Mouse (Mus musculus): ENCODE results near the gene Ptprd. TPM values are rescaled to one million over a fixed set of nuclear protein-coding genes. Genes with fewer than 3 reads are reported as not detected.

Ptprd gene
- 0.69 and 1.3 TPM in 2 replicates for total RNA-seq (2012; rRNA removed)

DNA sequence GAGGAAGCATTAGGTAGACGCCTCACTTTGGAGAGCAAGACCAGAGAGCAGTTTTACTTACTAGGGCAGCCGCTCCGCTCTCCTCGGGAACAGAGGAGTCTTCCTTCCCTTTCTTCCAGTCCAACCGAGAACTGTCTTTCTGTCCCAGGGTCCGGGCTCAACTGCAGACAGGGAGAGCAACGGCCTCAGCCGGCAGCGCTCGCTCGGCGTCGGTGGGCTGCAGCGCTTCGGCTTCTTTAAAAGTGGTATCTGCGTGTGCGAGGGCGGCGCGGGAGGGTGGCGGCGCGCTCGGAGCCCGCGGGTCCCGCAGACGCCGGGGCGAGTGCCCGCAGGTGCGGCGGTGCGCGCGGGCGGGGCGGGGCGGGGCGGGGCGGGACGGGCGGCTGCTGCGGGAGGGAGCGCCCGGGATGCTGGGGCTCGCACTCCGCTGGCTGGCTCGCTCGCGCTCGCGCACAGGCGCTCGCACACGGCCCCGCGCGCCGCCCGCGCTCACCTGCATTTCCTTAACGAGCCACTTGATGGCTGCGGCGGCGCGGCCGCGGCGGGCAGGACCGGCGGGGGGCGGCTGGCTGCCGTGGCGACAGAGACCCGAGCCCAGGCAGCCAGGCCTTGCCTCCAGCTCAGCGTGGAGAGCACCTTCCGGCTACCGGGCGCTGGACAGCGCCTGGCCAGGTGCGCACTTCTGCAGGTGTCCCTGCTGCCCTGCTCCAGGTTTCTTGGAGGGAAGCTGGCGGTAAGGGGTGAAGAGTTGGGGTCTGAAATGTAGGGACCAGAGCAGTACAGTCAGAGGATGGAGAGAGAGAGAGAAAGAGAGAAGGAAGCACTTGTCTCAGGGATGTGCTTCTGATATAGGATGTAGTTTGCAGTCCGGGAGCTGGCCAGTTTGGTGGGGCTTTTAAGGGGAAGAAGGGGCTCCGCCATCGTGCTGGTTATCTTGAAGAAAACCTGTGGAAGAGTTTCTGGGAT is at the start of gene Ptprd:
Ptprd (minus strand) TSS at position 433 of the 966 bp plus-strand sequence.
- Histone ChIP-seq H3K4me3 (ENCODE audit: insufficient read depth in 1 of 2, low read depth in 1 of 2, low read length in 2 of 2, poor library complexity in 1 of 2, severe bottlenecking in 1 of 2) (peak within 1 kb of the TSS; percentile 63 to 79), H3K9me3 (ENCODE audit: control insufficient read depth, insufficient read depth, low read depth, low read length) (no peaks in the 10 kb centered on the region), H3K27ac (ENCODE audit: insufficient read depth, low read depth, low read length, poor library complexity, severe bottlenecking) (no peak within 1 kb of the TSS), H3K9ac (ENCODE audit: insufficient read depth, low read depth, low read length, poor library complexity, severe bottlenecking) (peak within 1 kb of the TSS; percentile 17; the same call in 1 of the 2 replicates), H3K4me1 (ENCODE audit: control insufficient read depth in 2 of 2, insufficient read depth in 2 of 2, low read length in 2 of 2, poor library complexity in 1 of 2) (no peaks in the 10 kb centered on the region), H3K36me3 (ENCODE audit: control insufficient read depth, insufficient read depth, low read length, poor library complexity, severe bottlenecking) (no peaks in the 10 kb centered on the region)
- in situ Hi-C loops (cut with MboI; ENCODE audit: low sequenced_read_pairs in 2 of 2, unreplicated experiment in 2 of 2): no loop called here
- TF ChIP-seq HCFC1 (IDR thresholded peaks at IDR 0.05; ENCODE audit: borderline replicate concordance, insufficient read depth, low read length): no peak
- TF ChIP-seq ZNF384 (IDR thresholded peaks at IDR 0.05; ENCODE audit: low read depth, low read length): no peak
- no peak for TF ChIP-seq MAFK (IDR thresholded peaks at IDR 0.05; ENCODE audit: insufficient read depth, low read depth, low read length)
- no peak for TF ChIP-seq CHD2 (IDR thresholded peaks at IDR 0.05; ENCODE audit: low read depth, low read length)
- no peak for TF ChIP-seq ZC3H11A (IDR thresholded peaks at IDR 0.05; ENCODE audit: borderline replicate concordance, low read depth, low read length)
- peak; percentile 33 for DNase-seq (ENCODE audit: low read depth, low spot score)

DNA sequence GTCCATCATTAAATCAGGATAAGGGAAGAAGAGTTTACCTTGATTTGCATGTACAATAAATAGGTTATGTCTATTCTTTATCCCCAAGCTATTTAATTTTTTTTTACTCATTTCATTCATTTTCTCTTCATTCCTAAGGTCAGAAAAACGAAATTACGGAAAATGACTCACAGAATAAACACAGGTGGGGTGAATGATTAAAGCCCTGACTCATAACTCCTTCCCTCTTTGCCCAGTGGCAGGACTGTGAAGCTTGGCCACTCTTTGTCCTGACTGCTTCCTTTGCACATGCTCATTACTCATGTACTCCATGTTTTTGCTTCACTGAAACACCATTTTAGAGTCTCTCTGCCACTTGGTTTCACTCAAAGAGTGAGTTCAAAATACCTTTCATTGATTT is 24.1 kb upstream of the Ptprd start:
- TF ChIP-seq MAFK (IDR thresholded peaks at IDR 0.05; ENCODE audit: insufficient read depth, low read depth, low read length): no peak
- no peak for TF ChIP-seq CHD2 (IDR thresholded peaks at IDR 0.05; ENCODE audit: low read depth, low read length)
- no peak for TF ChIP-seq ZNF384 (IDR thresholded peaks at IDR 0.05; ENCODE audit: low read depth, low read length)
- TF ChIP-seq ZC3H11A (IDR thresholded peaks at IDR 0.05; ENCODE audit: borderline replicate concordance, low read depth, low read length): no peak
- no peak for TF ChIP-seq HCFC1 (IDR thresholded peaks at IDR 0.05; ENCODE audit: borderline replicate concordance, insufficient read depth, low read length)
- in situ Hi-C loops (cut with MboI; ENCODE audit: low sequenced_read_pairs in 2 of 2, unreplicated experiment in 2 of 2): no loop called here

DNA sequence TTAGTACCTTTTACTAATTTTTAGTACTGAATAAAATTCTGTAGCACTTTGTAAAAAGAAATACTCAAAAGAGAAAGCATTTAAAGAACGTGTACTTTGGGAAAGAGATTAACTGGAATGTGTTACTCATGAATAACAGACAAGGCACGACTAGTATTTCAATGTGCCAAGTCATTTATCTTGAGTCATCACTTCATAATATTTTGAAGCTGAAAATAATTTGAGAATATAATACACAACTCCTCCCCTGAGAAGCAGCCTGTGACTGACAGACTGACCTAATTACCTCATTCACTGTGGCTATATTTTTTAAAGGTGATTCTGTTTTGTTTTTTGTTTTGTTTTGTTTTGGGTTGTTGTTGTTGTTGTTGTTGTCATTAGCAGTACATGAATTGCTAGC is 23.6 kb upstream of the Ptprd start:
- Histone ChIP-seq H3K36me3 (ENCODE audit: control insufficient read depth, insufficient read depth, low read length, poor library complexity, severe bottlenecking) (no peaks in the 10 kb centered on the region), H3K9me3 (ENCODE audit: control insufficient read depth, insufficient read depth, low read depth, low read length) (no peaks in the 10 kb centered on the region), H3K9ac (ENCODE audit: insufficient read depth, low read depth, low read length, poor library complexity, severe bottlenecking) (no peak overlapping the region), H3K4me1 (ENCODE audit: control insufficient read depth in 2 of 2, insufficient read depth in 2 of 2, low read length in 2 of 2, poor library complexity in 1 of 2) (no peaks in the 10 kb centered on the region), H3K27ac (ENCODE audit: insufficient read depth, low read depth, low read length, poor library complexity, severe bottlenecking) (no peak overlapping the region), H3K4me3 (ENCODE audit: insufficient read depth in 1 of 2, low read depth in 1 of 2, low read length in 2 of 2, poor library complexity in 1 of 2, severe bottlenecking in 1 of 2) (no peak overlapping the region)
- no peak for DNase-seq (ENCODE audit: low read depth, low spot score)
- TF ChIP-seq ZNF384 (IDR thresholded peaks at IDR 0.05; ENCODE audit: low read depth, low read length) (no peak), ZC3H11A (IDR thresholded peaks at IDR 0.05; ENCODE audit: borderline replicate concordance, low read depth, low read length) (no peak), MAFK (IDR thresholded peaks at IDR 0.05; ENCODE audit: insufficient read depth, low read depth, low read length) (no peak), HCFC1 (IDR thresholded peaks at IDR 0.05; ENCODE audit: borderline replicate concordance, insufficient read depth, low read length) (no peak), CHD2 (IDR thresholded peaks at IDR 0.05; ENCODE audit: low read depth, low read length) (no peak)
- in situ Hi-C loops (cut with MboI; ENCODE audit: low sequenced_read_pairs in 2 of 2, unreplicated experiment in 2 of 2): no loop called here

More for the DNA sequence above, 24.1 kb upstream of the Ptprd start:
- no peak for DNase-seq (ENCODE audit: low read depth, low spot score)
- no peaks in the 10 kb centered on the region for H3K4me1 ChIP-seq (ENCODE audit: control insufficient read depth in 2 of 2, insufficient read depth in 2 of 2, low read length in 2 of 2, poor library complexity in 1 of 2)
- H3K9me3 ChIP-seq (ENCODE audit: control insufficient read depth, insufficient read depth, low read depth, low read length): no peaks in the 10 kb centered on the region
- H3K27ac ChIP-seq (ENCODE audit: insufficient read depth, low read depth, low read length, poor library complexity, severe bottlenecking): no peak overlapping the region
- no peaks in the 10 kb centered on the region for H3K36me3 ChIP-seq (ENCODE audit: control insufficient read depth, insufficient read depth, low read length, poor library complexity, severe bottlenecking)
- H3K9ac ChIP-seq (ENCODE audit: insufficient read depth, low read depth, low read length, poor library complexity, severe bottlenecking): no peak overlapping the region
- H3K4me3 ChIP-seq (ENCODE audit: insufficient read depth in 1 of 2, low read depth in 1 of 2, low read length in 2 of 2, poor library complexity in 1 of 2, severe bottlenecking in 1 of 2): no peak overlapping the region

DNA sequence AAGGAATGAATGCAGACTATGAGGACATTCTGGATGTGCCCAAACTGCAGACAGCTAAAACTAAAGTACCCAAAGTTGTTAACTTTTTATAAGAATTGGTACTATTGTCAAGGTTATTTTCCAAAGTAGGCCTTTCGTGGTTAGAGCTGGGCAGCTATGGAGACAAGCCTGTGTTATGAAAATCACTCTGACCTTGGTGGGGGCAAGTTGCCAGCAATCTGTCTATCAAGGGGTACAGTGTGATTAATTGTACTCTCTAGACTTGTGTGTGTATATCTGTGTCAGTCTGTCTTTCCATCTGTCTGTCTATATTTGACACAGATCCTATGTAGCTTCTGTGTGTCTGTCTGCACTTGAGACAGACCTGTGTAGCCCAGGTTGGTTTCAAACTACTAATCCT is 22.9 kb upstream of the Ptprd start:
- H3K9ac ChIP-seq (ENCODE audit: insufficient read depth, low read depth, low read length, poor library complexity, severe bottlenecking): no peak overlapping the region
- H3K4me1 ChIP-seq (ENCODE audit: control insufficient read depth in 2 of 2, insufficient read depth in 2 of 2, low read length in 2 of 2, poor library complexity in 1 of 2): no peaks in the 10 kb centered on the region
- DNase-seq (ENCODE audit: low read depth, low spot score): no peak
- H3K27ac ChIP-seq (ENCODE audit: insufficient read depth, low read depth, low read length, poor library complexity, severe bottlenecking): no peak overlapping the region
- H3K9me3 ChIP-seq (ENCODE audit: control insufficient read depth, insufficient read depth, low read depth, low read length): no peaks in the 10 kb centered on the region
- TF ChIP-seq ZC3H11A (IDR thresholded peaks at IDR 0.05; ENCODE audit: borderline replicate concordance, low read depth, low read length) (no peak), ZNF384 (IDR thresholded peaks at IDR 0.05; ENCODE audit: low read depth, low read length) (no peak), HCFC1 (IDR thresholded peaks at IDR 0.05; ENCODE audit: borderline replicate concordance, insufficient read depth, low read length) (no peak), MAFK (IDR thresholded peaks at IDR 0.05; ENCODE audit: insufficient read depth, low read depth, low read length) (no peak), CHD2 (IDR thresholded peaks at IDR 0.05; ENCODE audit: low read depth, low read length) (no peak)
- no peak overlapping the region for H3K4me3 ChIP-seq (ENCODE audit: insufficient read depth in 1 of 2, low read depth in 1 of 2, low read length in 2 of 2, poor library complexity in 1 of 2, severe bottlenecking in 1 of 2)
- in situ Hi-C loops (cut with MboI; ENCODE audit: low sequenced_read_pairs in 2 of 2, unreplicated experiment in 2 of 2): no loop called here
- no peaks in the 10 kb centered on the region for H3K36me3 ChIP-seq (ENCODE audit: control insufficient read depth, insufficient read depth, low read length, poor library complexity, severe bottlenecking)
